Mouse (Mus musculus) thymus, postnatal 0 days (tissue): ENCODE measurements at regions not wholly inside any gene's neighbourhood (a gene's known extent, or its start where the extent isn't known, plus 50 kb on each side); places are given as distances from the start of the nearest gene placed in this dataset.

Experiments used
- DNase-seq: peaks from one replicate; pipeline ENCODE4 v3.0.0-alpha.2; 2015; ENCODE audit warnings: low spot score

- DNase-seq: peak; percentile 65
Measured at GRCm38 (mm10) chr12:107010995-107011786, 477.2 kb upstream of the 3110018I06Rik start.

GRCm38 (mm10) chr12:107016801-107017200 lies 471.6 kb upstream of the 3110018I06Rik start:
- peak; percentile 49 for DNase-seq

- DNase-seq: peak; percentile 56
Measured at GRCm38 (mm10) chr12:107021806-107022205, 466.6 kb upstream of the 3110018I06Rik start.

- DNase-seq: no peak
Measured at GRCm38 (mm10) chr12:107026821-107027220, 461.6 kb upstream of the 3110018I06Rik start.

- no peak for DNase-seq
Measured at GRCm38 (mm10) chr12:107027842-107028549, 460.4 kb upstream of the 3110018I06Rik start.

- no peak for DNase-seq
Measured at GRCm38 (mm10) chr12:107028985-107029384, 459.4 kb upstream of the 3110018I06Rik start.

GRCm38 (mm10) chr12:107036357-107036756 lies 452.1 kb upstream of the 3110018I06Rik start:
- peak; percentile 65 for DNase-seq

- no peak for DNase-seq
Measured at GRCm38 (mm10) chr12:107041927-107042652, 446.3 kb upstream of the 3110018I06Rik start.

- peak; percentile 17 for DNase-seq
Measured at GRCm38 (mm10) chr12:107046496-107046895, 441.9 kb upstream of the 3110018I06Rik start.

GRCm38 (mm10) chr12:107047059-107047531 lies 441.3 kb upstream of the 3110018I06Rik start:
- DNase-seq: peak; percentile 61

- DNase-seq: peak; percentile 50
Measured at GRCm38 (mm10) chr12:107050891-107051635, 437.4 kb upstream of the 3110018I06Rik start.

- DNase-seq: no peak
Measured at GRCm38 (mm10) chr12:107052136-107052535, 436.3 kb upstream of the 3110018I06Rik start.

- peak; percentile 20 for DNase-seq
Measured at GRCm38 (mm10) chr12:107056553-107056952, 431.9 kb upstream of the 3110018I06Rik start.

GRCm38 (mm10) chr12:107060514-107060913 lies 427.9 kb upstream of the 3110018I06Rik start:
- DNase-seq: no peak

- DNase-seq: no peak
Measured at GRCm38 (mm10) chr12:107067346-107067745, 421.1 kb upstream of the 3110018I06Rik start.

GRCm38 (mm10) chr12:107082541-107082940 lies 405.9 kb upstream of the 3110018I06Rik start:
- DNase-seq: no peak

GRCm38 (mm10) chr12:107085058-107085905 lies 403.1 kb upstream of the 3110018I06Rik start:
- DNase-seq: no peak

- DNase-seq: peak; percentile 95
Measured at GRCm38 (mm10) chr12:107085906-107086655, 402.4 kb upstream of the 3110018I06Rik start.

- DNase-seq: no peak
Measured at GRCm38 (mm10) chr12:107092151-107092550, 396.3 kb upstream of the 3110018I06Rik start.
